Mouse (Mus musculus) midbrain, embryonic 14.5 days (tissue): ENCODE results near the gene Ceacam1. TPM values are rescaled to one million over a fixed set of nuclear protein-coding genes. Genes with fewer than 3 reads are reported as not detected.
"Not testable (repeated sequence)": the region's sequence is repeated elsewhere in the genome, so short reads cannot be mapped to it uniquely, and the experiment has no call there.

Source experiments
- ATAC-seq: fragments of 200-750 bp; cut with Nextera tagmentation; 2 replicates; pipeline ENCODE4 v1.8.0; 2017; ENCODE audit warnings: moderate number of reproducible peaks, moderate library complexity; ENCODE audit not compliant: low FRiP score, low TSS enrichment
- DNase-seq: peaks from one replicate; pipeline ENCODE4 v3.0.0-alpha.2; 2015
- H3K27ac ChIP-seq: fragments of 300-500 bp; sonication (generic); replicated peaks from 2 replicates; pipeline ENCODE4 v1.5.1; 2014; ENCODE audit warnings: mild to moderate bottlenecking, low read depth, low read length, moderate library complexity
- H3K27me3 ChIP-seq: fragments of 300-500 bp; sonication (generic); 2 replicates; pipeline ENCODE4 v1.6.1; 2014; ENCODE audit warnings: low read length, control low read depth, mixed read lengths; ENCODE audit not compliant: control insufficient read depth, insufficient read depth
- H3K36me3 ChIP-seq: fragments of 300-500 bp; sonication (generic); 2 replicates; pipeline ENCODE4 v1.6.1; 2014; ENCODE audit warnings: low read length, control low read depth; ENCODE audit not compliant: control insufficient read depth, insufficient read depth
- H3K4me1 ChIP-seq: fragments of 300-500 bp; sonication (generic); 2 replicates; pipeline ENCODE4 v1.6.1; 2014; ENCODE audit warnings: mild to moderate bottlenecking, antibody characterized with exemption, low read length, control low read depth; ENCODE audit not compliant: control insufficient read depth, insufficient read depth
- H3K4me2 ChIP-seq: fragments of 300-500 bp; sonication (generic); 2 replicates; pipeline ENCODE4 v1.6.1; 2014; ENCODE audit warnings: mild to moderate bottlenecking, low read length, moderate library complexity
- H3K4me3 ChIP-seq: fragments of 300-500 bp; sonication (generic); replicated peaks from 2 replicates; pipeline ENCODE4 v1.5.1; 2014; ENCODE audit warnings: low read depth, low read length
- H3K9ac ChIP-seq: fragments of 300-500 bp; sonication (generic); replicated peaks from 2 replicates; pipeline ENCODE4 v1.6.1; 2014; ENCODE audit warnings: mild to moderate bottlenecking, low read length, moderate library complexity
- H3K9me3 ChIP-seq: fragments of 300-500 bp; sonication (generic); 2 replicates; pipeline ENCODE4 v1.6.1; 2016; ENCODE audit warnings: low read length, control low read depth, mixed read lengths; ENCODE audit not compliant: control insufficient read depth
- WGBS: fragments of 180-500 bp; shearing (Covaris S2); extraction: QIAGEN DNeasy Blood & Tissue Kit; methylation state at CpG from one replicate; pipeline ENCODE4 v1.1.7; 2014; 5-methylcytosine and 5-hydroxymethylcytosine counted together
- polyA plus RNA-seq: library from polyadenylated mRNA; unstranded; fragments of >200 nt; fragmentation: Nextera tagmentation; extraction: Ambion mirVana; gene quantifications from 2 replicates; pipeline ENCODE4 v1.2.1, GENCODE M21; 2014

Gene Ceacam1
- polyA plus RNA-seq, 1 experiment from 2014 or later, result 0.63 TPM

- 90% methylated on average over 10 of the region's 10 CpGs for WGBS
- H3K4me1 ChIP-seq, result peaks cover 3% of the 10 kb centered on the region; the same call in 1 of the 2 replicates
- no peak overlapping the region for H3K9ac ChIP-seq
- no peaks in the 10 kb centered on the region for H3K9me3 ChIP-seq
- no peaks in the 10 kb centered on the region for H3K36me3 ChIP-seq
- no peak overlapping the region for H3K27ac ChIP-seq
- DNase-seq (no peak), ATAC-seq (no peak)
- H3K4me3 ChIP-seq, result no peak overlapping the region
- no peaks in the 10 kb centered on the region for H3K27me3 ChIP-seq
- no peak overlapping the region for H3K4me2 ChIP-seq
Measured at GRCm38 (mm10) chr7:25434654-25435545, 42.5 kb downstream of the Ceacam1 start.

GRCm38 (mm10) chr7:25433781-25434560 lies 43.4 kb downstream of the Ceacam1 start:
- H3K4me3 ChIP-seq, result no peak overlapping the region
- H3K4me1 ChIP-seq, result peaks cover 3% of the 10 kb centered on the region; the same call in 1 of the 2 replicates
- no peak for ATAC-seq
- H3K4me2 ChIP-seq, result no peak overlapping the region
- H3K9me3 ChIP-seq, result no peaks in the 10 kb centered on the region
- no peak overlapping the region for H3K27ac ChIP-seq
- WGBS, result 91% methylated on average over 9 of the region's 9 CpGs
- H3K9ac ChIP-seq, result no peak overlapping the region
- H3K27me3 ChIP-seq, result no peaks in the 10 kb centered on the region
- no peaks in the 10 kb centered on the region for H3K36me3 ChIP-seq
- DNase-seq, result no peak

GRCm38 (mm10) chr7:25433007-25433541 lies 44.3 kb downstream of the Ceacam1 start:
- WGBS, result 17% methylated on average over 5 of the region's 5 CpGs
- Histone ChIP-seq H3K27ac (no peak overlapping the region), H3K36me3 (no peaks in the 10 kb centered on the region), H3K9ac (no peak overlapping the region), H3K4me1 (peaks cover 3% of the 10 kb centered on the region; the same call in 1 of the 2 replicates), H3K27me3 (no peaks in the 10 kb centered on the region), H3K4me2 (no peak overlapping the region), H3K4me3 (no peak overlapping the region), H3K9me3 (no peaks in the 10 kb centered on the region)
- no peak for ATAC-seq
- DNase-seq, result peak; percentile 16

DNA sequence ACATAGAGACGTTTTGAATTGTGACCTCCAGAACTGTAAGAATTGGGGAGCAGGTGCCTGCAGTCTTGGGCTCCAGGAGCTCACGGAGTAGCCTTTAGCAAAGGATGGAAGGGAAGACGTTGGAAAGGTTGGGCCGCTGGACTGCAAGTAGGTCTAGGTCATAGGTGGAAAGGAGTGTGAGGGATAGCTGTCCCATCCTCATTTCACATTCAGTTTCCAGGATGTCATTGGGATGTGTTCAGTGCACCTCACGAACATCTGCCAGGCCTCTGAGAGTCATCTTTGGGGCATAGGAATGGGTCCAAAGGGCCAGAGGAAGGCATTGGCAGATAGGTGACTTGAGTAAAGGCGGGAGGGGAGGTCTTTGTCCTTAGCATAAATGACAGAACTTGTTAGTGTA lies 45.0 kb downstream of the Ceacam1 start:
- 86% methylated on average over 6 of the region's 6 CpGs for WGBS
- Histone ChIP-seq H3K9ac (no peak overlapping the region), H3K4me2 (no peak overlapping the region), H3K4me3 (no peak overlapping the region), H3K9me3 (no peaks in the 10 kb centered on the region), H3K4me1 (peaks cover 3% of the 10 kb centered on the region; the same call in 1 of the 2 replicates), H3K27ac (no peak overlapping the region), H3K27me3 (no peaks in the 10 kb centered on the region), H3K36me3 (no peaks in the 10 kb centered on the region)
- DNase-seq (no peak), ATAC-seq (no peak)

GRCm38 (mm10) chr7:25429886-25430784 lies 47.3 kb downstream of the Ceacam1 start:
- ATAC-seq (no peak), DNase-seq (no peak)
- Histone ChIP-seq H3K4me1 (peaks cover 3% of the 10 kb centered on the region; the same call in 1 of the 2 replicates), H3K4me3 (no peak overlapping the region), H3K27ac (no peak overlapping the region), H3K9ac (no peak overlapping the region), H3K4me2 (no peak overlapping the region), H3K36me3 (no peaks in the 10 kb centered on the region), H3K27me3 (no peaks in the 10 kb centered on the region), H3K9me3 (no peaks in the 10 kb centered on the region)
- 88% methylated on average over 4 of the region's 4 CpGs for WGBS

DNA sequence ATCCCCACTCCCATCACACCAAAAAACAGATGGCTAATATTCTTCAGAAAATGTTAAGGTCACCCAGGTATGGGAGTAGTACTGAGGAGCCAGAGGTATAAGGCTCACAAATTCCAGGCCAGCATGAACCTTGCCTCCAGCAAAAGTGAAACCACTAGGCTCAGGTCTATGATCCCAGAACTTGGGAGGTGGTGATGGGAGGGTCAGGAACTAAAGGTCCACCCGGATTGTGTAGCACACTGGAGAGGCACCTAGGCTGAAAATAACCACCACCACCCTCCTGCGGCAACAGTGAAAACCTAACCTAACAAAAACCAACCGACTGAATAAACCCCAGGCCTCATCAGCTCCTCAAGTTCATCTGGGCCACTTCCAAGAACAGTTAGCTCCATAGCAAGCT lies 49.1 kb downstream of the Ceacam1 start:
- DNase-seq (no peak), ATAC-seq (no peak)
- 95% methylated on average over 3 of the region's 3 CpGs for WGBS
- Histone ChIP-seq H3K9ac (no peak overlapping the region), H3K4me3 (no peak overlapping the region), H3K9me3 (no peaks in the 10 kb centered on the region), H3K4me2 (no peak overlapping the region), H3K4me1 (peaks cover 3% of the 10 kb centered on the region; the same call in 1 of the 2 replicates), H3K27ac (no peak overlapping the region), H3K36me3 (no peaks in the 10 kb centered on the region), H3K27me3 (no peaks in the 10 kb centered on the region)

GRCm38 (mm10) chr7:25427144-25427543 lies 50.3 kb downstream of the Ceacam1 start:
- Histone ChIP-seq H3K9ac (no peak overlapping the region), H3K9me3 (no peaks in the 10 kb centered on the region), H3K4me3 (no peak overlapping the region), H3K27ac (no peak overlapping the region), H3K36me3 (no peaks in the 10 kb centered on the region), H3K27me3 (no peaks in the 10 kb centered on the region), H3K4me1 (no peaks in the 10 kb centered on the region), H3K4me2 (no peak overlapping the region)
- DNase-seq (no peak), ATAC-seq (no peak)
- 85% methylated on average over 5 of the region's 5 CpGs for WGBS

DNA sequence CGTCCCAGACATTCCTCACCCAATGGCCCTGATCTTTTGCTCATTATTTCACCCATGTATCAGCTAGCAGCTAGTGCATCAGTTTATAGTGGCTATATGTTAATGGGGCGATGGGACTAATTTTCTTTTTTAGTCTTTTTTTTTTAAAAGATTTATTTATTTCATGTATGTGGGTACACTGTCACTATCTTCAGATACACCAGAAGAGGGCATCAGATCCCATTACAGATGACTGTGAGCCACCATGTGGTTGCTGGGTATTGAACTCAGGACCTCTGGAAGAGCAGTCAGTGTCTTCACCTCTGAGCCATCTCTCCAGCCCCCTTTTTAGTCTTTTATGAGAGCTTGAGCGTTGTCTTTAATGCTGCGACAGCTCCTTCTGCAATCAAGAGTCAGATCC lies 51.0 kb downstream of the Ceacam1 start:
- H3K4me1 ChIP-seq, ATAC-seq, H3K36me3 ChIP-seq, DNase-seq, H3K9ac ChIP-seq, H3K9me3 ChIP-seq, H3K4me3 ChIP-seq, H3K27me3 ChIP-seq, H3K4me2 ChIP-seq, H3K27ac ChIP-seq: not testable (repeated sequence)
- WGBS, result 89% methylated on average over 4 of the region's 4 CpGs
